Mouse (Mus musculus): ENCODE measurements around the gene Ctso. TPM values are rescaled to one million over a fixed set of nuclear protein-coding genes. Genes with fewer than 3 reads are reported as not detected.

The Ctso gene
- polyA plus RNA-seq, 1 experiment, result 20.6 TPM

DNA sequence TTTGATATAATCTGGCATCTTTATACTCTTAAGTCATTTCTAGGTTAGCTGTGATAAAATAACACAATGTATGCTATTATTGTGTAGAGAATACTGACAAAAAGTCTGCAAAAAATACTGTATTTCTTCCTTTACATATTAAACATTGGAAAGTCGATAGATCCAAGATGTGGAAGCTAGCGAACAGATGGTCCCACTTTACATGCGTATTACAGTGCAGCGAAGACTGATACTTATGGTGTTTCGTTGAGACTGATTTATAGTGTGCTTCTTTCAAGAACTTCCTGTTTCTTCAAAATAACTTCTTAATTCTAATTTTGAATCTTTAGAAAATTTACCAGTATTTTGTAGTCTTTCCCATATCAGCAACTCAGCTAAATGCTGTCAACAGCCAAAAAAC is 25.1 kb downstream of the Ctso start:
- DNase-seq (ENCODE audit: low read depth), result no peak

DNA sequence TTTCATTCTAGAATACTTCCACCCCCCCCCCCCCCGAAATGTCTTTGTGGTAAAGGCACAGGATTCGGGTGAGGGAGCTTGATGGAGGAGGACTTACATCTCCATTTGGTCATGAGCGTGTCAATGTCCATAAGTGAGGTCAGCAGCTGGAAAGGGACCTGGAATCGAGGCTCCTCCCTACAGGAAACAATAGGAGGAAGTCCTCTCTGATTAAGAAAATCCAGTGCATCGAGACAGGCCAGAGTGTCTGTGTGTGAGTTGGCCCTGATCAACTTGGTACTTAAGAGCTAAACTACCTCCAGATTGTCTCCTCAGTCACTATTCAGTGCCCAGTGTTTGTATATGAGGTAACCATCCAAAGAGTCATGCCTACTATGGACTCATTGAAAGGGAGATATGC is 28.9 kb downstream of the Ctso start:
- DNase-seq (ENCODE audit: low read depth), result no peak

DNA sequence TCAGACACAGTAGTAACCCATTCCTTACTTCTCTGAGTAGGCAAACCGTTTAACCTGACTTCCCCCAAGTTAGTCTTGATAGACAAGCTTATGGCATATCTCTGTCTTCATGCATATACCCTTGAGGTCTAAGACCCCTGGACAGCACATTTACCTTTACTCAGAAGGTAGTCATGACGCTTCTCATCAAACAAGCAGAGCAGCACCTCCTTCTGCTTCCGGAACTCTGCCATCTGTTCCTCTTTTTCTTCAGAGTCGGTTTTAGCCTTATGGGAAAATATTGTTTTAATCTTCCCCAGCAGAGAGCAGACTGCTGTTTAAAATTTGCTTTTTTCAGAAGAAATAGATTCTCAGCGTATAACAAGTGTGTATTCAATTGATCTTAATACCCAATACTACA is 31.4 kb downstream of the Ctso start:
- DNase-seq (ENCODE audit: low read depth), result no peak

DNA sequence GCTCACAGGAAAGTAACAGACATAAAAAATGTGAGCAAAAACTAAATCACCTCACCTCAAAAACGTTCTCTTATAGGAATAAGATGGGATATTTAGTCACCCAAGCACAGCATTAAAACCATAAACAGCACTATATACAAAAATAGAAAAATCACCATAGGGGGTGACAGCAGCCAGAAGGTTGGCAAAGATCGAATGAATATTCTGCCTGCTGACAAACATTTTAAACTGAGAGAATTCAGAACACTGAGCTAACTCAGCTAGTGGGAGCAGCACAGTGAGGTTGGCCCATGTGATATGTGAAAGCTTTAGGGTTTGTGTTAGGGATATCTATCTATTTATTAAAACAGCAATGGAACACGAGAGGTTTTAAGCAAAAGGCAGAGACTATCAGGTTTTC is 32.2 kb downstream of the Ctso start:
- no peak for DNase-seq (ENCODE audit: low read depth)

DNA sequence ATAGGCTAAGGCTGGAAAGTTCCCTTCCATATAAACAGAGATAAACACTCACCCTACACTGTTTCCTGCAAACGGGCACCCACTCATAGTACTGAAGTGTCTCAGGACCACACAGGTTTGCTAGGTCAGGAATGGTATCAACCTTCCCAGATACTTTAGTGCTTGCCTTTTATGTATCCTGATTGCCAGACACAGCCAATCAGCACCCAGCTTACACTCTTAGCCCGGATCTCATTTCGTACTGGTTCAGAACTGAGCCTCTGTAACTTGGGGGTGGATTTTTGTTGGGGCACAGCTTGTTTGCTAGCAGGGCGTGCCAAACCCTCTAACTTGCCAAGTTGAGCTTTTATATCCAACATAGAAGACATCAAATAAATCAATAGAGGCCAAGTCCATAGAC is 43.2 kb downstream of the Ctso start:
- DNase-seq (ENCODE audit: low read depth), result no peak

DNA sequence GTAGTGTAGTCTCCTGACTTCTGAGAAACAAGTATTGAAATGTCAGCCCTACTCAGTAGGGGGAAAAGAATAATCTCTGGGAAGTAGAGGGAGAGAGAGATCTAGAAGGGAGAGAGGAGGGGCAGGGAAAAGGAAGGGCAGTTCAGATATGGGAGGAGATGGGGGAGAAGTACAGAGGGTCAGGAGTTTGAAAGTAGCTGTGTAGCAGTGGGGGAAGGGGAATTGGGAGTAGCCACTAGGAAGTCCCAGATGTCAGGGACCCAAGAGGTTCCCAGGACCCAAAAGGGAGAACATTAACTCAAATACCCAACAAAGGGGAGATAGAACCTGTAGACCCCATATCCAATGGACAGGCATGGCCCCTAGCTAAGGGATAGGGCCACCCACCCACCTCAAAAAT is 43.7 kb downstream of the Ctso start, which contains the start of gene Tdo2:
Tdo2 (minus strand) TSS at position 101 of the 400 bp plus-strand sequence.
- no peak for DNase-seq (ENCODE audit: low read depth)

DNA sequence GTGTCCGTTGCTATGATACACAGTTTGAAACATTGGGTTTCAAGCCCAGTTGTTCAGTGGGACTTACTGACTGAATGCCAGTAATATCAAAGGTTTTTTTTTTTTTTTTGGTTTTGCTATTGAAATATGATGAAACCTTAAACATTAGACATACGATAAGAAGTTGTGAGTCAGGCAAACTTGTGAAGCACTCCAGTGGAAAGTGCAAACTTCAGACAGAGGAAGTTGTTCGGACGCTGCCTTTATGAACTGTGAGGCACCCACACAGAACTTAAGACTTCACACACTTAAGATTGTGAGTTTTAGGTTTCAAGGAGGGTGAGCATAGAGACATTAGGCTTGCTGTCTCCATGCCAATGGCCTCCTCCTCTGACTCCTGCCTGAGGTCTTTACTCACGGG is 49.2 kb downstream of the Ctso start:
- no peak for DNase-seq (ENCODE audit: low read depth)

DNA sequence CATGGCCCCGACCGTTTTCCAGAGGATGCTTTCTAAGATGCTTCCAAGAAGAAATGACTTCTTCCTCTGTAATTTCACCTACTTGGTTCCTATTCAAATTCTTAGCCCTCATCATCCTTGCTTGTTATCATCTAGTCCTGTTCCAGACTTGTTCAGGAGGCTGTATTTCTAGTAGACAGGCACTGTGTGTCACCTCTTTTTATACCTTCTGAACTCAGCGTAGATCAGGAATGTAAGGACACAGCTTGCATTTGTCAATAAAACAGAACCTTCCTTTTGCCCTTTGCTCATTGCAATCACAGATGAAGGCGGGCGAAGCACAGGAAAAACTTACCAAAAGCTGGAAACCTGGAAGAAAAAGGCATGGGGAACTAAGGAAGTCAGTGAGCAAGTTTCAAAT is 49.6 kb downstream of the Ctso start, which contains the start of gene Asic5:
Asic5 (plus strand) TSS at position 301 of the 400 bp plus-strand sequence.
- no peak for DNase-seq (ENCODE audit: low read depth)

DNA sequence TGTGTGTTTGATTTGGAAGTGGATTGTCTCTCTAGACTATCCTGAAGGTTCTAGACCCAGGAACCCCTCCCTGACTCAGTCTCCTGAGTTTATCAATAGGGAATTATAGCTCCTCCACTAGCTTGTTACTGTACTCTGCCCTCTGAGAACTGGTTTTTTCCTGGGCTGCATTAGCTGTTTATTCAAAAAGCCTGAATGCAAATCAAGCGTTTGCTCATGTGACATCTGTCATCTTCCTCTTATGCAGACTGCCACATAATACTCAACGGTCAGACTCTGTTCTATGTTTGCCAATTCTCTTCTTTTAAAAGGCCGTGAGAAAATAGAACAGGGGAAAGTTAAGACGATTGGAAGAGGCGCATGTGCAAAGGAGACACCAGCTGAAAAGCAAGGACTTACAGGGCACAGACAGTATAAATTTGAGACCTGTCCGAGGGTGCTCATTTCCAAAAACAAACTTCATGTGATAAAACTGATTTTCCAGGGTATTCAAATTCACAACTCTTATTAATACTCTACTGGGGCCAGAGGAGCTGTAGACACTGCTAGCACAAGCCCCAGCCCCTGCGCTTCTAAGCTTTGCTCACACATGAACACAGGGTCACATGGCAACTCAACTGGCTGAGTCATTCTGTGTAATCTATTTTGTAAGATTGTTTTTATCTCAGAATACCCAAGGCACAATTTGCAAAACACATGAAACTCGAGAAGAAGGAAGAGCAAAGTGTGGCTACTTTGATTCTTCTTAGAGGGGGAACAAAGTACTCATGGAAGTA is 50.9 kb downstream of the Ctso start:
- DNase-seq (ENCODE audit: low read depth), result no peak

DNA sequence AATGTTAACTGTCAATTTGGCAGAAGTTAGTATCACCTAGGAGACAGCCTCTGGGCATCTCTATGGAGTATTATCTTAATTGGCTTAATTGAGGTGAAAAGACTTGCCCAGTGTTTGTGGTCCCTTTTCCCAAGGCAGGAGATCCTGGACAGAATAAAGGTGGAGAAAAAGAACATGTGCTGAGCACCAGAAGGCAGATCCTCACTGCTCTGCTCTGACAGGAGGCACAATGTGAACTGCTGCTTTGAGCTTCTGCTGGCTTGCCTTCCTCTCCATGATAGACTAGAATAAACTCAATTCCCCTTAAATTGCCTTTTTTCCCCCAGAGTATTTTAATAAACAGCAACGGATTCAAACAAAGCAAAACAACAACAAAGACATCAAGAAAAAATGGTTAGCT is 52.7 kb downstream of the Ctso start:
- no peak for DNase-seq (ENCODE audit: low read depth)

DNA sequence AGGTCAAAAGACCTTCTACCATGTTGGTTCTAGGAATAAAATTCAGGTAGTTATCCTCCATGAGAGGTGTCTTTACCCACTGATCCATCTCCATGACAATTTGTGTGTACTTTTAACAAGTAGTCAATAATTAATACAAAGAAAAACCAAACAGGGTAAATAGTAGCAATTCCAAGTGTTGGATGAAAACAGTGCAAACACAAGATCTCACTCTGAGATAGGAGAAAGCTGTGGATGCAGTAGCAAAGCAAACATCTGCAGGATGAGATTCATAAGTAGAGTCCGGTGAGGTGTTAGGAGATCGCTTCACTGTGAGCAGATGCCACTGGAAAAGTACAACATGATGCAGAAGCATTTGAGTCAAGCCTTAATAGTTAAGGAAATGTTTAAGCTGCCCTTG is 53.7 kb downstream of the Ctso start:
- no peak for DNase-seq (ENCODE audit: low read depth)

DNA sequence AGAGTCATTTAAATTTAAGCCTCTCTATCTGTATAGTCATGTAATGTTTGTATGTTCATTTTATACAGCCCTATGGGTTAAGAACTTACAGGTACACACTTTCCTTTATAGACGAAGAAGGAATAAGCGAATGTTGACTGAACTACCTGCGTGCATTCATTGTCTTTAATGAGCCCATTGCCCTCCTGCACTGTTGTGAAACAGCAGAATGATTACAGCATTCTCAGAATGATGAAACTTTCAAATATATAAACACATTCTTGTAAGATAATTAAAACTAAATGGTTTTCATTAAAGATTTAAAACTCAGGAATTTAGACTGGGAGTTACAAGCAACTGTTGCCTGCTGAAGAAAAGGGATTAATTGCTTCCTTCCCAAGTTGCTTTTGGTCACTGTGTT is 55.2 kb downstream of the Ctso start:
- no peak for DNase-seq (ENCODE audit: low read depth)

DNA sequence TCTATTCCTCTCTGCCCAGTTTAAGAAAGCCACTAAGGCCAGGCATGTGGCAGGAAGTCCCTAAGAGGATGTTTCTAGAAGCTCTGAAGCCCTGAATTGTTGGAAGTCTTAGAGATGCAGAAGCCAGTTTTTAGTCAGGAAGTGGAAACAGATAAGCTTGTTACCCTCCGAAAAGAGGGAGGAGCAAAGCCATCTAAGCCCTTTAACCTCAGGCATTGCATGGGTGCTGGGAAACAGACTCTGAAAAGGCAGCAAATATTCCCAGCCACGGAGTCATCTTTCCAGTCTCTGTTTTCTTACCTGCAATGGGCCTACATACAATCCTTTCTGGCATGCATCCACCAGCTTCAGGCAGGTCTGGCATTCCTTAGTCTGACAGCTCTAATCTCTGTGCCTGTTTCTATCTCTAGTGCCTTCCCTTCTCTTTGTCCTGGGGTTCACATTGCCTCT is 57.3 kb downstream of the Ctso start:
- peak; percentile 80 for DNase-seq (ENCODE audit: low read depth)

DNA sequence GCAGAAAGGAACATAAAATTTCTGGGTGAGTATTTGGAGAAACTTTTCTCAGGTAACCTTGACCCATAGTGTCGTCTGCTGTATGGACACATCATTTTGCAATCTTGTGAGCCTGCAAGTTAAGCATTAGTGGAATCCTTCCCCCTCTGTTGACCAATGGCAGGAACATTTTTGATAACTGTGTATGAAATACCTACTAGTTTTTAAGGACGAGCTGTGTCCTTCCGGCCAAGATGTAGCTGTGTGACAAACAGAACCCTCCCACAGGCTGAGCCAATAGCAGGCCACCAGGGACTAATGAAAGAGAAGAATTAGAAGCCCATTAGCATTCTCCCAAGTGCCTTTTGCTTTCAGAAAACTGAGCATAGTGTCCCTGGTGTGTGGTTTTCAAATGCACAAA is 58.1 kb downstream of the Ctso start:
- no peak for DNase-seq (ENCODE audit: low read depth)

DNA sequence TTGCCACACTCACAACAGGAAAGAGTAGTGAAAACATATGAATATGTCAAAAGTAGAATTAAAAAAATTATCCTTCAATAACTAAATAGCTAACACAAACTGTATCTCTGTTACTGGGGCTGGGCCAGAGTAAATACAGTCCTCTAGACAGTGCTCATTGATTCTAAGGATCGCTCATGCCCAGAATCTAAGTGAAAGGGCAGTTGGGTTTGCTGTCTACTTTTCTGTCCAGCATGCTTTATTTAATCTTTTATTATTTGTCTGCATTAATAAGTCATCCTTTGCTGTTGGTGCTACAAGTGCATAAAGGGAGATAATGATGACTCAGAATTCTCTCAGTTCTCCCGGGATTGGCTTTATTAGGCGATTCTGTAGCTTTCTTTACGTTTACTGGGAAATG is 63.0 kb downstream of the Ctso start:
- no peak for DNase-seq (ENCODE audit: low read depth)

DNA sequence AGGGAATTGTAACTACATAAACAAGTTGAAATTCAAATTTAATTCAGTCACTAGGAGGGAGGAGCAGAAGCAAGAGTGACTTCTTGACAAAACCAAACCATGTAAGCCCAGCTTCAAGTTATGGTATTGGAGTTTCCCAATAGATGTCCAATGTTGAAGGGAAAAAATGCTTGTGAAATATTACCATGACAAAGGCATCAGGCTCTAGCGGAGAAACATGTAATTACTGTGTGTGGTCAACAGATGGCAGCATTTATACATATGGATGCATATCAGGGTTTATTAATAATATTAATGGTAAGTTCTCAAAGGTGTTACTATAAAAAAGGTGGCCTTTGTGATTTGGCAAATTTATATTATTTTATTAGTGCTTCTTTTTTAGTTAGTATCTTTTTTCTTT is 63.6 kb downstream of the Ctso start:
- no peak for DNase-seq (ENCODE audit: low read depth)

Other genes starting within 250 kb of the Ctso start
- 0.92 and 1.6 TPM in 2 replicates for gene Tdo2, start 43.6 kb downstream of the Ctso start, polyA plus RNA-seq (2012; rRNA removed)
- gene Asic5, start 49.7 kb downstream of the Ctso start, polyA plus RNA-seq (2012; rRNA removed), result 0.08 TPM in 1 of 2 replicates, not detected in the other
- gene Gucy1b1, start 142.1 kb downstream of the Ctso start, polyA plus RNA-seq (2012; rRNA removed), result 4.8 and 6.1 TPM in 2 replicates
- 7.6 and 9.9 TPM in 2 replicates for gene Gucy1a1, start 213.2 kb downstream of the Ctso start, polyA plus RNA-seq (2012; rRNA removed)